Mouse (Mus musculus): ENCODE measurements around the gene Lhx2. TPM values are rescaled to one million over a fixed set of nuclear protein-coding genes. Genes with fewer than 3 reads are reported as not detected.

The Lhx2 gene
- total RNA-seq, 1 experiment from 2014 or later: not detected

DNA sequence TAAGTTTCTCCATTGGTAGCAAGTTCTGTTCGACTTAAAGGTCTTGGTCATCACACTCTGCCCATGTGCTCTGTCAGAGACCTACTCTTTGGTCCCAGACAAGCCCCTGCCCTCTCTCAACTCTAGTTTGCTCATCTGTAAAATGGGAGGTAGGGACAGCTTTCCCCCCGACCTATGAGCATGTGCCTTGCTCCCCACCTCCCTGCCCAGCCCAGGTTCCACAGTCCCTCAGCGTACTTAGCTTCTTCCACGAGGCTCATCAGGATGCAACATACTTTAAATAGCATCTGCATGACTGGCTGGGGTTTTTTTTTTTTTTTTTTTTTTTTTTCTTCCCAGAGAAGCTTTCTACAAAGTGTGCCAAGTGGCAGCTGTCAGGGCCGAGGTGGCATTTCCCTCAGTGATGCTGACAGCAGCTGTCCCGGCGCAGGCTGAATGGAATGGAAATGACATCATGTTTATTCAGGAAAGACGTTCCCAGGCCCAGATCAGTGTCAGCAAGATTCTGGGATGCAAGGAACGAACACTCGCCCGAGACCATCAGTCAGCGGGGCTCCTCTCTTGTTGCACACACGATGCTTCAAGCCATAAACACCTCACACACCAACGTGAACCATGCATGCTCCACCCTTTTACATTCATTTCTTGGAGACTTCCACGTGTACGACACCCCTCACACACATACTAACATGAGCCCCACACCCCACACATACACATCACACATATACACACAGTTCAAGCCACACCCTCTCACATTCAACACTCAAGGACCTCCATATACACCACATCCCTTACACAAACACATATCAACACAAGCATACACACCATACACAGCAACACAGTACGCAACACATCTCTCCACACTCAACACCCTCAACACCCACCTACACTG, 56.1 kb downstream of the Lhx2 start:
- no peak for ATAC-seq (replicated peaks; ENCODE audit: insufficient number of reproducible peaks, low FRiP score, low TSS enrichment, poor library complexity, severe bottlenecking)

GRCm38 (mm10) chr2:38395869-38396236, 56.8 kb downstream of the Lhx2 start:
- ATAC-seq (replicated peaks; ENCODE audit: insufficient number of reproducible peaks, low FRiP score, low TSS enrichment, poor library complexity, severe bottlenecking): no peak

- no peak for ATAC-seq (replicated peaks; ENCODE audit: insufficient number of reproducible peaks, low FRiP score, low TSS enrichment, poor library complexity, severe bottlenecking)
Observed at GRCm38 (mm10) chr2:38397306-38397705, 58.2 kb downstream of the Lhx2 start.

DNA sequence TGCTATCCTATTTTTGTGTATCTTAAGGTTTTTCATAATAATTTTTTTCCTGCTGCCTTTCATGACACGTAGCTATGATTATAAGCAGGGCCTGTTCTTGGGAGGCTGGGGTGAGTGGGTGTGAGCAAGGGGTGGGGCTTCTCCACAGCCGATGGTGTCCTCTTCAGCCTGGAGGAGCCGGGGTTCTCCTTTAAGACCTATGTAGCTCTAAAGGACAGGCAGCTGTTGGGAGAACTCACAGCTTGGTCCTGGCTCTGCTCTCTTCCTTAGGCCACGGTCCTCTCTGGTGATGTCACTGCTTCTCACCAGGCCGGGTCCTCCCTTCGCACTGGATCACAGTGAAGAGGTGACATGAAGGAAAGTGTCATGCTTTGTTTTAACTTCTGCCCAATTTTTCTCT, 58.8 kb downstream of the Lhx2 start:
- ATAC-seq (replicated peaks; ENCODE audit: insufficient number of reproducible peaks, low FRiP score, low TSS enrichment, poor library complexity, severe bottlenecking): no peak

GRCm38 (mm10) chr2:38402611-38403010, 63.5 kb downstream of the Lhx2 start:
- no peak for ATAC-seq (replicated peaks; ENCODE audit: insufficient number of reproducible peaks, low FRiP score, low TSS enrichment, poor library complexity, severe bottlenecking)

DNA sequence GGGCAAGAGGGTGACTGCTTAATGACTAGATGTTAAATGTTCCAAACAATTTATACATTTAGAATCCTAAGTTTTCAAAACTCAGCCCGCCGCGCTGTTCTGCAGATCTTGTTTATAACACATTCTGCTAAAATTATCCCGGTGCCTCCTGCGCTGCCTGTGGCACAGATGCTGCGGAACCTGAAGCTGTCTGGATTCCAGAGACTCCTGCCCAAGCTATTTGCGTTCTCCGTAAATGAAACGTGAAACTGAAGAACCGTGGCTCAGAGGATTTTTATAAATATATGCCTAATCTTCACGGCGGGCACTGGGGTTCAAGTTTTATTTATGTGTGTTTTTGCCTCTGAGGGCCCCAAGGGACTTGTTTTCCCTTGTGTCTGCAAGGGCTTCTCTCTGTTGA, 64.2 kb downstream of the Lhx2 start:
- no peak for ATAC-seq (replicated peaks; ENCODE audit: insufficient number of reproducible peaks, low FRiP score, low TSS enrichment, poor library complexity, severe bottlenecking)

DNA sequence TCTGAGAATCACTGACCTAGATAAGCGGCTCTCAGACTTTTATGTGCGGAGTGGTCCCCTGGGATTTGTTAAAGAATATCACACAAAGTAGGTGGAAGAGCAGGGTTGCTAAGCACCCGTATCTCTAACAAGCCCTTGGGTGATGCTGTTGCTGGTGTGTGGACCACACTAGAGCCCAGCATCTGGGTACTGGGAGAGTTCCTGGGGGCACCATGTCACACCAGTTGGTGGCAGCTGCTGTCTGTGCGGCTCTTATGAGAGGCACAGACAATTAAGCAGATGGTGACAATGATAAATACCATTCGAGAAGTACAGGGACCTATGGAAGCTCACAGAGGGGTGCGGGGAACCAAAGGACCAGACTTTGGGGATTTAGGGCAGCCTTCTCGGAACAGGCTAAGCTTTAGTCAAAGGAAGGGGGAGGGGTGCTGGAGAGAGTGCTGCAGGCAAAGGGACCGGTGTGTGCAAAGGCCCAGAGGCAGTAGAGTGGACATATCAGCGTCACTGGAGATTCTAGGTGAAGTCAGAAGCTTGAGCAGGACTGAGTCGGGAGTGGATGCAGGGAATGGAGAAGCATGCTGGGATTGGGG, 65.0 kb downstream of the Lhx2 start:
- no peak for ATAC-seq (replicated peaks; ENCODE audit: insufficient number of reproducible peaks, low FRiP score, low TSS enrichment, poor library complexity, severe bottlenecking)

DNA sequence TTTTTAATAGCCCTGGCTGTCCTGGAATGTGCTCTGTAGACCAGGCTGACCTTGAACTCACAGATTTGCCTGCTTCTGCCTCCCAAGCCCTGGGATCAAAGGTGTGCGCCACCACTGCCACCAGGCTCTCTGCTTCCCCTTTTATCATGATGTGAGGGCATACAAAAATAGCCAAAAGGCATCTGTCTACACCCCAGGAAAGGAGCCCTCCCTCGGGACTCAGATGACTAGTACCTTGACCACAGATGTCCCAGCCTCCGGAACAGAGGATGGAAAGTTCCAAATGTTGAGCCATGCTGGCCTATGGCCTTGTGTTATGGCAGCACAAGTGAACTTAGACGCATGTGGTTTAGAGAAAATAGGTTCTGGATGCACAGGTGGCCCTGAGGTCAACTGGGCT, 66.3 kb downstream of the Lhx2 start:
- no peak for ATAC-seq (replicated peaks; ENCODE audit: insufficient number of reproducible peaks, low FRiP score, low TSS enrichment, poor library complexity, severe bottlenecking)

DNA sequence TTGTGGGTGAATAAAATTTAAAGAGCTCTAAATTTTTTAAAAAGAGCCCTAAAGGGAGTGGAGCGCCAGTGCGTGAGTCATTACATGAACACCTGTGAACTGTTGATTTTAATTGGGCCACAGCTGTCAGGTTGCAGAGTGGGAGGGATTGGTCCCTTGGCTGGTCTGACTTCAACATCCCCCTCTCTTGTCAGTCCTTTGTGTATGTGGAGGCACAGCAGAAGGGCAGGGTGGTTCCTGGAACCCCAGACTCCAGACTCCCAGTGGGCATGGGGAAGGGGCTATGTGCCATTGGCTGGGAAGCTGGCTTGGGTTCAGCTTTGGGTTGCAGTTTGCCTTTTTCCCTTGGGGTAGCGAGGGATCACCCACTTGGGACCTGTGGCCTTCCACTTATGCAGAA, 70.2 kb downstream of the Lhx2 start:
- no peak for ATAC-seq (replicated peaks; ENCODE audit: insufficient number of reproducible peaks, low FRiP score, low TSS enrichment, poor library complexity, severe bottlenecking)

- no peak for ATAC-seq (replicated peaks; ENCODE audit: insufficient number of reproducible peaks, low FRiP score, low TSS enrichment, poor library complexity, severe bottlenecking)
Observed at GRCm38 (mm10) chr2:38410227-38410626, 71.1 kb downstream of the Lhx2 start.

- ATAC-seq (replicated peaks; ENCODE audit: insufficient number of reproducible peaks, low FRiP score, low TSS enrichment, poor library complexity, severe bottlenecking): no peak
Observed at GRCm38 (mm10) chr2:38412599-38413177, 73.6 kb downstream of the Lhx2 start.

DNA sequence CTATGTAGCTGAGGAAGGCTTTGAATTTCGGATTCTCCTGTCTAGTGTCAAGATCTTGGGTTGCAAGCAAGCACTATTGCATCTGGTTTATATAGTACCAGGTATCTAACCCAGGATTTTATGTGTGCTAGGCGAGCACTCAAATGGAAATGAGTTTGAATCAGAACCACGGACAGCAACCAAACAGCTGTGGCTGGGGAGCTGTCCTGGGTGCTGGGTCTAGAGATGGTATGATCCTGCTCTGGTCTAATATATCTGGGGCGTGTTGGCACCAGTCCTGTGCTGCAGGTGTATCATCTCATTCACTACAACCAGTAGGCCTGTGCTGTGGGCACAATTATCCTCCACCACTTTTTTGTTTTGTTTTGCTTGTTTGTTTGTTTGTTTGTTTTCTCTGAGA, 78.9 kb downstream of the Lhx2 start:
- no peak for ATAC-seq (replicated peaks; ENCODE audit: insufficient number of reproducible peaks, low FRiP score, low TSS enrichment, poor library complexity, severe bottlenecking)

Other genes with a start within 250 kb of the Lhx2 start
- 16.1 to 46.6 TPM (median 34.9 TPM) in 3 replicates for gene Dennd1a, start 51.9 kb upstream of the Lhx2 start, total RNA-seq (2017)
- gene Nek6, start 172.4 kb downstream of the Lhx2 start, total RNA-seq (2017): 0.39 to 0.57 TPM (median 0.53 TPM) in 3 replicates

Measured in monocyte, adult 5-6 weeks (primary cell).